Mouse (Mus musculus) midbrain, embryonic 14.5 days (tissue): Measurements from ENCODE around the gene Iqgap1. TPM values are rescaled to one million over a fixed set of nuclear protein-coding genes. Genes with fewer than 3 reads are reported as not detected.
A peak's percentile ranks its signal among the peaks of the same experiment; 100 is the strongest.

Source experiments
- ATAC-seq: fragments of 200-750 bp; cut with Nextera tagmentation; 2 replicates; pipeline ENCODE4 v1.8.0; 2017; ENCODE audit warnings: moderate number of reproducible peaks, moderate library complexity; ENCODE audit not compliant: low FRiP score, low TSS enrichment
- DNase-seq: peaks from one replicate; pipeline ENCODE4 v3.0.0-alpha.2; 2015
- H3K27ac ChIP-seq: fragments of 300-500 bp; sonication (generic); replicated peaks from 2 replicates; pipeline ENCODE4 v1.5.1; 2014; ENCODE audit warnings: mild to moderate bottlenecking, low read depth, low read length, moderate library complexity
- H3K27me3 ChIP-seq: fragments of 300-500 bp; sonication (generic); 2 replicates; pipeline ENCODE4 v1.6.1; 2014; ENCODE audit warnings: low read length, control low read depth, mixed read lengths; ENCODE audit not compliant: control insufficient read depth, insufficient read depth
- H3K36me3 ChIP-seq: fragments of 300-500 bp; sonication (generic); 2 replicates; pipeline ENCODE4 v1.6.1; 2014; ENCODE audit warnings: low read length, control low read depth; ENCODE audit not compliant: control insufficient read depth, insufficient read depth
- H3K4me1 ChIP-seq: fragments of 300-500 bp; sonication (generic); 2 replicates; pipeline ENCODE4 v1.6.1; 2014; ENCODE audit warnings: mild to moderate bottlenecking, antibody characterized with exemption, low read length, control low read depth; ENCODE audit not compliant: control insufficient read depth, insufficient read depth
- H3K4me2 ChIP-seq: fragments of 300-500 bp; sonication (generic); 2 replicates; pipeline ENCODE4 v1.6.1; 2014; ENCODE audit warnings: mild to moderate bottlenecking, low read length, moderate library complexity
- H3K4me3 ChIP-seq: fragments of 300-500 bp; sonication (generic); replicated peaks from 2 replicates; pipeline ENCODE4 v1.5.1; 2014; ENCODE audit warnings: low read depth, low read length
- H3K9ac ChIP-seq: fragments of 300-500 bp; sonication (generic); replicated peaks from 2 replicates; pipeline ENCODE4 v1.6.1; 2014; ENCODE audit warnings: mild to moderate bottlenecking, low read length, moderate library complexity
- H3K9me3 ChIP-seq: fragments of 300-500 bp; sonication (generic); 2 replicates; pipeline ENCODE4 v1.6.1; 2016; ENCODE audit warnings: low read length, control low read depth, mixed read lengths; ENCODE audit not compliant: control insufficient read depth
- WGBS: fragments of 180-500 bp; shearing (Covaris S2); extraction: QIAGEN DNeasy Blood & Tissue Kit; methylation state at CpG from one replicate; pipeline ENCODE4 v1.1.7; 2014; 5-methylcytosine and 5-hydroxymethylcytosine counted together
- polyA plus RNA-seq: library from polyadenylated mRNA; unstranded; fragments of >200 nt; fragmentation: Nextera tagmentation; extraction: Ambion mirVana; gene quantifications from 2 replicates; pipeline ENCODE4 v1.2.1, GENCODE M21; 2014

Iqgap1 gene
- polyA plus RNA-seq, 1 experiment from 2014 or later = 22.3 TPM

GRCm38 (mm10) chr7:80862475-80862874 lies 36.7 kb upstream of the Iqgap1 start:
- ATAC-seq = no peak

GRCm38 (mm10) chr7:80860729-80861274 lies 35.0 kb upstream of the Iqgap1 start, which contains the start of gene Zscan2:
Zscan2 (plus strand) TSS chr7:80860920.
- Histone ChIP-seq H3K27ac (peak within 1 kb of the TSS; percentile 96), H3K4me2 (peak within 1 kb of the TSS; percentile 81), H3K36me3 (peaks cover 23% of the 10 kb centered on the region), H3K4me3 (peak within 1 kb of the TSS; percentile 85), H3K27me3 (no peaks in the 10 kb centered on the region), H3K9me3 (no peaks in the 10 kb centered on the region), H3K4me1 (peaks cover 43% of the 10 kb centered on the region), H3K9ac (peak within 1 kb of the TSS; percentile 94)
- DNase-seq = peak; percentile 97
- ATAC-seq = peak; percentile 98
- under 1% methylated on average over 40 of the region's 40 CpGs for WGBS

More at GRCm38 (mm10) chr7:80862475-80862874, 36.7 kb upstream of the Iqgap1 start:
- Histone ChIP-seq H3K9me3 (no peaks in the 10 kb centered on the region), H3K27me3 (no peaks in the 10 kb centered on the region), H3K4me3 (peak overlapping the region; percentile 85; the same call in 1 of the 2 replicates), H3K27ac (no peak overlapping the region), H3K9ac (no peak overlapping the region), H3K36me3 (peaks cover 37% of the 10 kb centered on the region), H3K4me2 (peak overlapping the region; percentile 81), H3K4me1 (peaks cover 43% of the 10 kb centered on the region)
- 83% methylated on average over 2 of the region's 2 CpGs for WGBS
- DNase-seq = no peak

GRCm38 (mm10) chr7:80860227-80860626 lies 34.5 kb upstream of the Iqgap1 start:
- no peaks in the 10 kb centered on the region for H3K27me3 ChIP-seq
- WGBS = under 1% methylated on average over 13 of the region's 13 CpGs

GRCm38 (mm10) chr7:80857181-80857580 lies 31.4 kb upstream of the Iqgap1 start:
- Histone ChIP-seq H3K27me3 (no peaks in the 10 kb centered on the region), H3K36me3 (no peaks in the 10 kb centered on the region), H3K4me1 (peaks cover 10% of the 10 kb centered on the region), H3K9ac (no peak overlapping the region), H3K27ac (no peak overlapping the region), H3K9me3 (no peaks in the 10 kb centered on the region), H3K4me2 (no peak overlapping the region), H3K4me3 (no peak overlapping the region)
- ATAC-seq (no peak), DNase-seq (peak; percentile 83)
- 34% methylated on average over 6 of the region's 6 CpGs for WGBS

More at GRCm38 (mm10) chr7:80860227-80860626, 34.5 kb upstream of the Iqgap1 start:
- H3K4me3 ChIP-seq = peak overlapping the region; percentile 85
- H3K4me1 ChIP-seq = peaks cover 38% of the 10 kb centered on the region
- peak; percentile 60; the same call in 1 of the 2 replicates for ATAC-seq
- H3K9ac ChIP-seq = peak overlapping the region; percentile 94
- H3K4me2 ChIP-seq = peak overlapping the region; percentile 77
- peaks cover 17% of the 10 kb centered on the region for H3K36me3 ChIP-seq
- H3K27ac ChIP-seq = peak overlapping the region; percentile 41; the same call in 1 of the 2 replicates
- no peaks in the 10 kb centered on the region for H3K9me3 ChIP-seq
- peak; percentile 89 for DNase-seq

GRCm38 (mm10) chr7:80855316-80855715 lies 29.5 kb upstream of the Iqgap1 start:
- H3K36me3 ChIP-seq = no peaks in the 10 kb centered on the region
- no peak for ATAC-seq
- no peak overlapping the region for H3K9ac ChIP-seq
- H3K9me3 ChIP-seq = no peaks in the 10 kb centered on the region
- no peak for DNase-seq
- H3K27me3 ChIP-seq = no peaks in the 10 kb centered on the region
- no peak overlapping the region for H3K4me2 ChIP-seq
- 0 out of 2 replicates have a peak, but pooled peaks cover 3% of the 10 kb centered on the region for H3K4me1 ChIP-seq
- H3K4me3 ChIP-seq = no peak overlapping the region
- no peak overlapping the region for H3K27ac ChIP-seq

- no peak for DNase-seq
Measured at GRCm38 (mm10) chr7:80853218-80853617, 27.4 kb upstream of the Iqgap1 start.

GRCm38 (mm10) chr7:80850520-80850919 lies 24.7 kb upstream of the Iqgap1 start:
- Histone ChIP-seq H3K27ac (no peak overlapping the region), H3K4me1 (no peaks in the 10 kb centered on the region), H3K36me3 (no peaks in the 10 kb centered on the region), H3K4me2 (no peak overlapping the region), H3K9ac (no peak overlapping the region), H3K9me3 (no peaks in the 10 kb centered on the region), H3K4me3 (no peak overlapping the region), H3K27me3 (no peaks in the 10 kb centered on the region)
- ATAC-seq = no peak
- 81% methylated on average over 5 of the region's 5 CpGs for WGBS
- no peak for DNase-seq

More at GRCm38 (mm10) chr7:80853218-80853617, 27.4 kb upstream of the Iqgap1 start:
- Histone ChIP-seq H3K36me3 (no peaks in the 10 kb centered on the region), H3K4me3 (no peak overlapping the region), H3K27ac (no peak overlapping the region), H3K9ac (no peak overlapping the region), H3K27me3 (no peaks in the 10 kb centered on the region), H3K4me1 (no peaks in the 10 kb centered on the region), H3K4me2 (no peak overlapping the region), H3K9me3 (no peaks in the 10 kb centered on the region)
- ATAC-seq = no peak
- 96% methylated on average over 3 of the region's 3 CpGs for WGBS

- DNase-seq = peak; percentile 85
- H3K9ac ChIP-seq = no peak overlapping the region
- H3K27me3 ChIP-seq = no peaks in the 10 kb centered on the region
- H3K27ac ChIP-seq = no peak overlapping the region
- WGBS = 25% methylated on average over 4 of the region's 4 CpGs
- ATAC-seq = peak; percentile 31; the same call in 1 of the 2 replicates
- no peaks in the 10 kb centered on the region for H3K36me3 ChIP-seq
- H3K4me1 ChIP-seq = no peaks in the 10 kb centered on the region
- no peaks in the 10 kb centered on the region for H3K9me3 ChIP-seq
- no peak overlapping the region for H3K4me2 ChIP-seq
- H3K4me3 ChIP-seq = no peak overlapping the region
Measured at GRCm38 (mm10) chr7:80849710-80850109, 23.9 kb upstream of the Iqgap1 start.

GRCm38 (mm10) chr7:80849267-80849666 lies 23.5 kb upstream of the Iqgap1 start:
- Histone ChIP-seq H3K9me3 (no peaks in the 10 kb centered on the region), H3K4me2 (no peak overlapping the region), H3K27ac (no peak overlapping the region), H3K36me3 (no peaks in the 10 kb centered on the region), H3K4me1 (no peaks in the 10 kb centered on the region), H3K4me3 (no peak overlapping the region), H3K9ac (no peak overlapping the region), H3K27me3 (no peaks in the 10 kb centered on the region)
- DNase-seq = no peak
- 93% methylated on average over 2 of the region's 2 CpGs for WGBS
- no peak for ATAC-seq
